Mouse (Mus musculus) olfactory bulb, adult 2 months (tissue): ENCODE measurements around the gene Ap1b1.

Source experiments
- CTCF ChIP-seq: fragments of 200-500 bp; IDR thresholded peaks from 2 replicates; pipeline ENCODE4 v1.5.1; 2012; ENCODE audit warnings: low read depth, mild to moderate bottlenecking, low read length, moderate library complexity; ENCODE audit not compliant: insufficient read depth
- POLR2A ChIP-seq: fragments of 200-500 bp; IDR thresholded peaks from 2 replicates; pipeline ENCODE4 v1.6.1; 2012; ENCODE audit warnings: mild to moderate bottlenecking, low read depth, low read length, moderate library complexity; ENCODE audit not compliant: insufficient read depth

DNA sequence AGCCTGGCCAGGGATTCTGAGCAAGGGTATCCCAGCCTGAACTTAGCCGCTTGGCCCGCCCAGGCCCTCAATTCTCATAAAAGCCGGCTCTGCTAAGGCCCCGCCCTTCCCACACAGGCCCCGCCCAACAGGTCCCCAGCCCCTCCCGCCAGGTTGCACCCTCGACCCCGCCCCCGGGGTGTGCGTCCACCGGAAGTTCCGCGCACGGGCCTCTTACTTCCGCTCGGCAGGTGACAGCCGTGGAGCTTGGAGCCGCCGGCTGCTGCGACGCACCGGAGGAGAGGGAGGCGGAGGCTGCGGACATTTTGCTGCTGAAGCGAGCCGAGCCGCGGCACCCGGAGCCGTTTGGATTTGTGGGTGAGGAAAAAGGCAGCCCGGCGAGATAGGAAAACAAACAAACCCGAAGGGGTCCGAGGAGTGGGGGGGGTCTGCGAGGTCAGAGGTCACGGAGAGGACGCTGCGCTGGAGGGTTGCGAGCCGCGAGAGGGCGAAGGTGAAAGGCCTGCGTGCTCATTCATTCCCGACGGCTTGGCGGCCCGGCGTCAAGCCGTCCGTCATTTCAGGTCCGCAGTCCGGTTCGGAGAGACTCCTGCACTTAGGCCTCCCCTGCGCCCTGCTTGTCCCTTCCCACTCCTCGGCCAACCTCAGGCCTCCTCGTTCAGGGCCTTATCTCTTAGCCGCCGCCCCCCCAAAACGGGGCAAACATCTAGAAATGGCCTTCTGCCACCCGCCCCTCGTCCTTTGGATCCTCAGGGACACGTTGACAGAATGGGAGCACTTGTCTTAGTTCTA, at the start of gene Ap1b1:
- TF ChIP-seq POLR2A (peak; percentile 58), CTCF (no peak)
